Mouse (Mus musculus): ENCODE measurements around the gene Arhgap10.
"Not testable (repeated sequence)": the region's sequence is repeated elsewhere in the genome, so short reads cannot be mapped to it uniquely, and the experiment has no call there.

Arhgap10 gene

GRCm38 (mm10) chr8:77342144-77342543 is 175.6 kb downstream of the Arhgap10 start:
- DNase-seq (ENCODE audit: low spot score), result no peak

- DNase-seq (ENCODE audit: low spot score), result no peak
Measured at GRCm38 (mm10) chr8:77341329-77341728, 176.4 kb downstream of the Arhgap10 start.

- no peak for DNase-seq (ENCODE audit: low spot score)
Measured at GRCm38 (mm10) chr8:77340046-77340747, 177.6 kb downstream of the Arhgap10 start.

- no peak for DNase-seq (ENCODE audit: low spot score)
Measured at GRCm38 (mm10) chr8:77337272-77337671, 180.5 kb downstream of the Arhgap10 start.

GRCm38 (mm10) chr8:77331180-77331579 is 186.6 kb downstream of the Arhgap10 start:
- DNase-seq (ENCODE audit: low spot score), result no peak

GRCm38 (mm10) chr8:77330304-77330703 is 187.4 kb downstream of the Arhgap10 start:
- no peak for DNase-seq (ENCODE audit: low spot score)

GRCm38 (mm10) chr8:77329783-77330182 is 188.0 kb downstream of the Arhgap10 start:
- DNase-seq (ENCODE audit: low spot score), result no peak

- DNase-seq (ENCODE audit: low spot score), result no peak
Measured at GRCm38 (mm10) chr8:77328473-77328872, 189.3 kb downstream of the Arhgap10 start.

- no peak for DNase-seq (ENCODE audit: low spot score)
Measured at GRCm38 (mm10) chr8:77327326-77327725, 190.4 kb downstream of the Arhgap10 start.

- not testable (repeated sequence) for DNase-seq (ENCODE audit: low spot score)
Measured at GRCm38 (mm10) chr8:77322727-77323126, 195.0 kb downstream of the Arhgap10 start.

- DNase-seq (ENCODE audit: low spot score), result no peak
Measured at GRCm38 (mm10) chr8:77321901-77322300, 195.9 kb downstream of the Arhgap10 start.

GRCm38 (mm10) chr8:77318590-77318989 is 199.2 kb downstream of the Arhgap10 start:
- DNase-seq (ENCODE audit: low spot score), result no peak

GRCm38 (mm10) chr8:77317771-77318170 is 200.0 kb downstream of the Arhgap10 start:
- no peak for DNase-seq (ENCODE audit: low spot score)

- DNase-seq (ENCODE audit: low spot score), result no peak
Measured at GRCm38 (mm10) chr8:77313003-77313402, 204.8 kb downstream of the Arhgap10 start.

GRCm38 (mm10) chr8:77311762-77312161 is 206.0 kb downstream of the Arhgap10 start:
- no peak for DNase-seq (ENCODE audit: low spot score)

GRCm38 (mm10) chr8:77310541-77310940 is 207.2 kb downstream of the Arhgap10 start:
- DNase-seq (ENCODE audit: low spot score), result no peak

GRCm38 (mm10) chr8:77310026-77310425 is 207.7 kb downstream of the Arhgap10 start:
- no peak for DNase-seq (ENCODE audit: low spot score)

GRCm38 (mm10) chr8:77294599-77294998 is 223.2 kb downstream of the Arhgap10 start:
- no peak for DNase-seq (ENCODE audit: low spot score)

- no peak for DNase-seq (ENCODE audit: low spot score)
Measured at GRCm38 (mm10) chr8:77292649-77293048, 225.1 kb downstream of the Arhgap10 start.

GRCm38 (mm10) chr8:77292120-77292519 is 225.6 kb downstream of the Arhgap10 start:
- no peak for DNase-seq (ENCODE audit: low spot score)

- DNase-seq (ENCODE audit: low spot score), result no peak
Measured at GRCm38 (mm10) chr8:77288492-77288891, 229.3 kb downstream of the Arhgap10 start.

- peak; percentile 15 for DNase-seq (ENCODE audit: low spot score)
Measured at GRCm38 (mm10) chr8:77288065-77288464, 229.7 kb downstream of the Arhgap10 start.

- no peak for DNase-seq (ENCODE audit: low spot score)
Measured at GRCm38 (mm10) chr8:77284473-77284872, 233.3 kb downstream of the Arhgap10 start.

GRCm38 (mm10) chr8:77282605-77283236 is 235.0 kb downstream of the Arhgap10 start:
- no peak for DNase-seq (ENCODE audit: low spot score)

Data from urinary bladder, postnatal 14 days (tissue).